Comparison of ENCODE assay signal across 8 mouse cellular contexts in the genomic region with DNA sequence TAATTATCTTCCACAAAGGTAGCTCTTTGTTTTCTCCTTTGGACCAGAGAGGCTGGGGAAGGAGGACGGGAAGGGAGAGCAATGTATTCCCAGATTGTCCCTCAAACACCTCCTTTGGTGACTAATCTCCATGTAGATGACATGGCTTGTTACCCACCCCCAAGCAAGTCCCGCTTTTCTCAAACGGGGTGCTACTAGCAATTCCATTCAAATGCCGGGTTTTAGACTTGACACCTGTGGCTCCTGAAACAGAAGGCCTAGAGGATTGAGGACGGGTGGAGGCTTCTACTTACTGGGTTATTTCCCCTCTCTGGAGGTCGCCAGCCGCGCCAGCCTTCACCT. TPM values are rescaled to one million over a fixed set of nuclear protein-coding genes. Genes with fewer than 3 reads are reported as not detected.
DNase-seq lines count a peak whose midpoint lies in the region; ATAC-seq and TF ChIP-seq lines count a peak whose summit lies in the region.

No protein-coding gene starts in this region.

- no peak overlapping the region for H3K27ac ChIP-seq in liver, adult 2 months (replicated peaks; ENCODE audit: insufficient read depth, low read depth, low read length)
- peak overlapping the region; percentile 58 for H3K27ac ChIP-seq in brown adipose tissue, adult 24 weeks (replicated peaks; ENCODE audit: low read depth, low read length)
- peak overlapping the region; percentile 89 for H3K27ac ChIP-seq in intestine, embryonic 14.5 days (ENCODE audit: low read depth)
- H3K27ac ChIP-seq in neural tube, embryonic 14.5 days (ENCODE audit: low read depth, low read length): peak overlapping the region; percentile 91

- peak overlapping the region; percentile 89 for H3K4me2 ChIP-seq in intestine, embryonic 14.5 days (ENCODE audit: low read length)
- peak overlapping the region; percentile 53 for H3K4me2 ChIP-seq in neural tube, embryonic 14.5 days (ENCODE audit: low read depth, low read length)

- ATAC-seq in intestine, embryonic 14.5 days (replicated peaks; ENCODE audit: low FRiP score, low TSS enrichment, low read depth): no peak
- ATAC-seq in neural tube, embryonic 14.5 days (ENCODE audit: low read depth): no peak
- ATAC-seq in erythroid progenitor cell, adult 5-6 weeks (replicated peaks; ENCODE audit: low FRiP score, poor library complexity, severe bottlenecking): no peak

- H3K4me1 ChIP-seq in liver, adult 2 months (ENCODE audit: control insufficient read depth, insufficient read depth, low read length): no peaks in the 10 kb centered on the region; the same call in 1 of the 2 replicates
- H3K4me1 ChIP-seq in brown adipose tissue, adult 24 weeks (ENCODE audit: control insufficient read depth, insufficient read depth, insufficient read length, low read length): peaks cover 3% of the 10 kb centered on the region; the same call in 1 of the 2 replicates
- peaks cover 24% of the 10 kb centered on the region for H3K4me1 ChIP-seq in intestine, embryonic 14.5 days (replicated peaks; ENCODE audit: control insufficient read depth, insufficient read depth, low read length)
- H3K4me1 ChIP-seq in neural tube, embryonic 14.5 days (ENCODE audit: control insufficient read depth, insufficient read depth, low read length): peaks cover 13% of the 10 kb centered on the region

- H3K27me3 ChIP-seq in liver, adult 2 months (ENCODE audit: control insufficient read depth, insufficient read depth, low read length): no peaks in the 10 kb centered on the region
- no peaks in the 10 kb centered on the region for H3K27me3 ChIP-seq in intestine, embryonic 14.5 days (replicated peaks; ENCODE audit: control insufficient read depth, insufficient read depth, low read length)
- no peaks in the 10 kb centered on the region for H3K27me3 ChIP-seq in neural tube, embryonic 14.5 days (ENCODE audit: control insufficient read depth, insufficient read depth, low read length)

- no peak for DNase-seq in liver, adult 2 months (ENCODE audit: extremely low read depth, low read depth, low spot score)
- no peak for DNase-seq in liver
- no peak for DNase-seq in intestine, embryonic 14.5 days (ENCODE audit: low spot score)
- no peak for DNase-seq in retina, postnatal 1 day
- no peak for DNase-seq in cerebellum, adult 11 months

- peaks cover 2% of the 10 kb centered on the region; the same call in 1 of the 2 replicates for H3K79me2 ChIP-seq in liver, adult 2 months (ENCODE audit: control insufficient read depth, insufficient read depth, low read length)

- TF ChIP-seq POLR2A in liver, adult 2 months (IDR thresholded peaks at IDR 0.05; ENCODE audit: extremely low read depth, insufficient read depth, low read length): no peak

- H3K9me3 ChIP-seq in intestine, embryonic 14.5 days (ENCODE audit: control insufficient read depth, low read length): 0 out of 2 replicates have a peak, but pooled peaks cover 4% of the 10 kb centered on the region
- H3K9me3 ChIP-seq in neural tube, embryonic 14.5 days (ENCODE audit: control insufficient read depth, low read length): no peaks in the 10 kb centered on the region

- no peaks in the 10 kb centered on the region; the same call in 1 of the 2 replicates for H3K36me3 ChIP-seq in liver, adult 2 months (ENCODE audit: control insufficient read depth, insufficient read depth, low read length)
- H3K36me3 ChIP-seq in intestine, embryonic 14.5 days (ENCODE audit: control insufficient read depth, insufficient read depth, low read length): 0 out of 2 replicates have a peak, but pooled peaks cover 6% of the 10 kb centered on the region
- no peaks in the 10 kb centered on the region for H3K36me3 ChIP-seq in neural tube, embryonic 14.5 days (ENCODE audit: control insufficient read depth, insufficient read depth, low read length)

- H3K9ac ChIP-seq in liver, adult 2 months (ENCODE audit: low read depth, low read length): peak overlapping the region; percentile 85
- peak overlapping the region; percentile 77 for H3K9ac ChIP-seq in intestine, embryonic 14.5 days (ENCODE audit: low read length)
- H3K9ac ChIP-seq in neural tube, embryonic 14.5 days (replicated peaks; ENCODE audit: low read depth, low read length): peak overlapping the region; percentile 79

- peak overlapping the region; percentile 87 for H3K4me3 ChIP-seq in liver, adult 2 months (ENCODE audit: insufficient read depth, low read depth, low read length)
- H3K4me3 ChIP-seq in brown adipose tissue, adult 24 weeks (ENCODE audit: insufficient read depth, low read depth, low read length): peak overlapping the region; percentile 97
- H3K4me3 ChIP-seq in intestine, embryonic 14.5 days (ENCODE audit: low read depth, low read length): peak overlapping the region; percentile 85
- H3K4me3 ChIP-seq in neural tube, embryonic 14.5 days (ENCODE audit: low read depth, low read length): peak overlapping the region; percentile 77

- WGBS in liver, adult 2 months: 33% methylated on average over 8 of the region's 8 CpGs
- WGBS in intestine, embryonic 14.5 days: 4% methylated on average over 8 of the region's 8 CpGs
- 2% methylated on average over 8 of the region's 8 CpGs for WGBS in neural tube, embryonic 14.5 days

- no peak for TF ChIP-seq CTCF in liver, adult 2 months (IDR thresholded peaks at IDR 0.05; ENCODE audit: low read depth, low read length)

RNA-seq across cellular contexts. Expression of gene Spindoc, which starts 0.9 kb away (rescaled TPM):
- 1.3 and 1.4 TPM in 2 replicates for total RNA-seq in liver, adult 2 months (2014; rRNA removed)
- 3.0 and 4.4 TPM in 2 replicates for polyA plus RNA-seq in liver, adult 2 months (2012; rRNA removed)
- 5.8 and 6.3 TPM in 2 replicates for polyA plus RNA-seq in brown adipose tissue, adult 24 weeks (2012; ENCODE audit: insufficient read depth, insufficient read length, missing spikeins)
- 23.7 and 24.3 TPM in 2 replicates for polyA plus RNA-seq in intestine, embryonic 14.5 days (2014; fragmentation: Nextera tagmentation; extraction: Ambion mirVana)
- polyA plus RNA-seq in neural tube, embryonic 14.5 days (2014; fragmentation: Nextera tagmentation; extraction: Ambion mirVana): 15.8 and 22.6 TPM in 2 replicates
- 4.2 TPM in 1 of 2 replicates, not detected in the other for total RNA-seq in erythroid progenitor cell, adult 5-6 weeks (2015; ENCODE audit: low replicate concordance)
- total RNA-seq in erythroid progenitor cell, adult 5-6 weeks (2017; ENCODE audit: low replicate concordance): 0.15 and 2.2 TPM in 2 replicates

RNA-seq across cellular contexts. Expression of gene 2700081O15Rik, which starts 35.5 kb away (rescaled TPM):
- 1.7 and 2.3 TPM in 2 replicates for total RNA-seq in liver, adult 2 months (2014; rRNA removed)
- 1.4 and 2.9 TPM in 2 replicates for polyA plus RNA-seq in liver, adult 2 months (2012; rRNA removed)
- 7.6 and 8.3 TPM in 2 replicates for polyA plus RNA-seq in brown adipose tissue, adult 24 weeks (2012; ENCODE audit: insufficient read depth, insufficient read length, missing spikeins)
- 9.1 and 9.4 TPM in 2 replicates for polyA plus RNA-seq in intestine, embryonic 14.5 days (2014; fragmentation: Nextera tagmentation; extraction: Ambion mirVana)
- polyA plus RNA-seq in neural tube, embryonic 14.5 days (2014; fragmentation: Nextera tagmentation; extraction: Ambion mirVana): 17.0 and 17.2 TPM in 2 replicates
- total RNA-seq in erythroid progenitor cell, adult 5-6 weeks (2015; ENCODE audit: low replicate concordance): 1.1 TPM in 1 of 2 replicates, not detected in the other
- total RNA-seq in erythroid progenitor cell, adult 5-6 weeks (2017; ENCODE audit: low replicate concordance): 0.39 TPM in 1 of 2 replicates, not detected in the other

RNA-seq across cellular contexts. Expression of gene Mark2, which starts 40.2 kb away (rescaled TPM):
- 4.6 and 7.0 TPM in 2 replicates for total RNA-seq in liver, adult 2 months (2014; rRNA removed)
- polyA plus RNA-seq in liver, adult 2 months (2012; rRNA removed): 17.2 and 19.8 TPM in 2 replicates
- polyA plus RNA-seq in brown adipose tissue, adult 24 weeks (2012; ENCODE audit: insufficient read depth, insufficient read length, missing spikeins): 24.1 and 35.4 TPM in 2 replicates
- 48.7 and 54.0 TPM in 2 replicates for polyA plus RNA-seq in intestine, embryonic 14.5 days (2014; fragmentation: Nextera tagmentation; extraction: Ambion mirVana)
- 44.3 and 62.7 TPM in 2 replicates for polyA plus RNA-seq in neural tube, embryonic 14.5 days (2014; fragmentation: Nextera tagmentation; extraction: Ambion mirVana)
- total RNA-seq in erythroid progenitor cell, adult 5-6 weeks (2015; ENCODE audit: low replicate concordance): 48.7 and 54.1 TPM in 2 replicates
- 38.4 and 51.5 TPM in 2 replicates for total RNA-seq in erythroid progenitor cell, adult 5-6 weeks (2017; ENCODE audit: low replicate concordance)
